Mouse (Mus musculus): ENCODE measurements around the gene Chit1. TPM values are rescaled to one million over a fixed set of nuclear protein-coding genes. Genes with fewer than 3 reads are reported as not detected.

Gene Chit1
- total RNA-seq (2017): 0.35 TPM in 1 of 2 replicates, not detected in the other

DNA sequence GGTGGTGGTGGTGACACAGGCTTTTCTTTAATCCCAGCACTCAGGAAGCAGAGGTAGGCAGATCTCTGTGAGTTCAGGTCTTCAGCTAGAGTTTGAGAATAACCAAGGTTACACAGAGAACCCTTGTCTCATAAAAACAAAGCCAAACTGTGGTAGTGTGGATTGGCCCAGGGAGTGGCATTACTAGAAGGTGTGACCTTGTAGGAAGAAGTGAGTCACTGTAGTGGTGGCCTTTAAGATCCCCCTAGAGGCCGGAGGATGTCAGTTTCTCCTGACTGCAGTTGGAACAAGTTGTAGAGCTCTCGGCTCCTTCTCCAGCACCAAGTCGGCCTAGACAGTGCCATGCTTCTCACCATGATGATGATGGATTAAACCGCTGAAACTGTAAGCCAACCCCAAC, at the start of gene Chit1:
Gene Chit1, plus strand, starts transcription at position 264 of the 400 bp plus-strand sequence.
- 0 out of 2 replicates have a peak, but pooled peaks have one; percentile 30 for ATAC-seq (ENCODE audit: extremely low read depth, insufficient number of reproducible peaks, low FRiP score, poor library complexity, severe bottlenecking)

DNA sequence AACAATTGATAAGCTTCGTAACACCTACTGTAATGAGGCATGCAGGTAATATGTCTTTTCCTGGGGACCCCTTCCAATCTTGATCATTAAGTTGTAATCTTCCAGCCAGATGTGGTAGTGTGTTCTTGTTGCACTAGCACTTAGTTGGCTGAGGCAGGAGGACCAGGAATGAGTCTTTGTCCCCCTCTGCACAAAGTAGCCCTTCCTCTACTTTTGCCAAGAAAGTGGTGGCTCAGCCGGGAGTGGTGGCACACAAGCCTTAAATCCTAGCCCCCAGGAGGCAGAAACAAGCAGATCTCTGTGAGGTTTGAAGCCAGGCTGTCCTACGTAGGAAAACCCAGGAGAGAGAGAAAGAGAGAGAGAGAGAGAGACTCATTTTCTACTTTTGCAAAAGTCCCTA, 49.1 kb upstream of the Chit1 start:
- no peak for ATAC-seq (ENCODE audit: extremely low read depth, insufficient number of reproducible peaks, low FRiP score, poor library complexity, severe bottlenecking)

DNA sequence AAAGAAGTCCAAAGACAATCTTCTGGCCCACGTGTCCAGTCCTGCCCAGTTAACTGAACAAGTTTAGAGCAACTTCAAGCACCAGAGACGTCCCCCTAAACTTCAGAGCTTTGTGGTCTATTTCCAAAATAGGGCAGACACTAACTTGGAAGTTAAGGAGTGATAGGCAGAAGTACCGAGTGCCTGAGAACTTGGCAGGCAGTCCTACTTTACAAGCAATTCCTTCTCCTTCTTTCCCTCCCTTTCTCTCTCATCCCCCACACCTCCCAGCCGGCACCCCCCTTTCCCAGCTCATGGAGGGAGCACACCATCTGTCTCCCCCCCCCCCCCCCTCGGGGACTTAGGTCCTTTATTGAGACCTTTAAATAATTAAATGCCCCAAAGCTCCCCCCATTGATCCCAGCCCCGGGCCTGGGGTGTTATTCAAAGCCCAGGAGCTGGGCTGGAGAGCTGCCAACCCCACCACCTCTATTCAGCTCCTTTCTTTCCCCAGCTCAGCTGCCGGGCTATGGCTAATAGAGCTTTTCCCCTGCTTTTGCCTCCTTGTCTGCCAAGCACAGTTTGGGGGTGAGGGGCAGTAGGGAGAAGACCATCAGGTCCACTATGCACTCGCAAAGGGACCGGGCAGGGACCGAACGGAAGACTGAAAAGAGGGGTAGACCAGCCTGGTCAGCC, 48.5 kb upstream of the Chit1 start:
- no peak for ATAC-seq (ENCODE audit: extremely low read depth, insufficient number of reproducible peaks, low FRiP score, poor library complexity, severe bottlenecking)

DNA sequence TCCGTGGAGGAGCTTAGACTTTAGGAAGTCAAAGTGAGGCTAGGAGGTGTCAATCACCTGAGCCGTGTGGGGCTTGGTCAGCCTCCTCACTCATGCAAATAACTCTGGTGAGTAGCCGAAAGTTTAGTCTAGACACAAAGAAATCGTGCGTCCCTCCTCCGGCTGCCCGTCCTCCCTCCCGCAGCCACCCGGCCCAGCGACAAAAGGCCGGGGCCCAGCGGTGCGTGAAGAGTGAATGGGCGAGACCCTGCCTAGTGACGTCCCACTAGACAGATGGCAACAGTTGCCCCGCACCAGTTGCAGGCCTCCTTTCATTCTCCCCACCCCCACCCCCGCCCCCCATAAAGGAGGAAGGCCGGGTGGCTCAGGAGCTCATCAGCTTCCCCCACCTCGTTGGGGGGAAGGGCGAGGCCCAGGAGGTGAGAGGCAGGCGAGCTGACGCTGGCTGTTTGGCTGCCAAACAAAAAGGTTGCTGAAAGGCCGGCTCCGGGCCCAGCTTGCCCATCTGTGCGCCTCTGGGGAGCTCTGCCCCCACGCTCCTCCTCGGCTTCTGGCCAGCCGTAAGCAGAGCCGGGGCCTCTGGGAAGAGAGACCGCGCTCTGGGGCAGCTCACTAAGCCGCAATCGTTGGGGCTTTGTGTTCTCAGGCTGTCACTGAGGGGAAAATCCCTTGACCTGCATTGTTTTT, 47.8 kb upstream of the Chit1 start:
- ATAC-seq (ENCODE audit: extremely low read depth, insufficient number of reproducible peaks, low FRiP score, poor library complexity, severe bottlenecking): peak; percentile 42

DNA sequence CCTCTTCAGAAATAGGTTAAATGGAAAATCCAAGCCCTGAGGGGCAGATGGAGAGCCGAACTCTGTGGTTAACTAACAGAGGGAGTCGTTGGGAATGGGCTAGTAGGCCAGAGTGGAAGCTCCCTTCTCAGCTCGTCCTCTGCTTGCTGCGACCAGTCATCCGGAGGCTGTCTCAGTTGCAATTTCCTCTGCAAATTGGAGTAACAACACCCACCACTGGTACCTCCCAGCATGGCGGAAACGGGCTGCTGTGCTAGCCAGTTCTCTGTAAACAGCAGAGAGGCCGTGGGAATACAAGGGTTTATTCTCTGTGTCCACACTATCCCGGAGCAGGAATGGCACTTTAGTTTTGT, 47.3 kb upstream of the Chit1 start:
- ATAC-seq (ENCODE audit: extremely low read depth, insufficient number of reproducible peaks, low FRiP score, poor library complexity, severe bottlenecking): no peak

DNA sequence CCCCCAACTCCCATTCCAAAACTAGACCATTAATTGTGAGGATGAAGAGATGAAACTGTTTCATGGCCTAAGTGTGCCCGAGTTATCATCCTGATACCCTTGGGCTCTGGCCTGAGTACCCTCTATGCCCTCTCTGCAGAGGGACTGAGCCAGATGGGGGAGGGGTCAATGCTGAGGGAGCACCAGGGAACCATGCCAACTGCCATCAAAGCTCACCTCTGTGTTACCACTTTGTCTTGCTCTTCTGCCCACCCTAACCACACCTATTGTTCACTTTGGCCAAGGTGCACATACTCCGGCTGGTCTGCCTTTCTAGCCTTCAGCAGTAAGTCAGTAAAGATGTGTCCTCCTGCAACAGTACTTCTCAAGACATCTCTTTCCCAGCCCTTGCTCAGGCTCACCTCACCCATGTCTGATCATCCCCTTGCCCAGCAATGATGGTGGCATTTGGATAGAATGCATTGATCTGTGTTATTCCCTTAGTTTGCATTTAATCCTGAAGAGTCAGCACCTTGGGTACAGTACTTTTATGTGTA, 46.7 kb upstream of the Chit1 start:
- ATAC-seq (ENCODE audit: extremely low read depth, insufficient number of reproducible peaks, low FRiP score, poor library complexity, severe bottlenecking): no peak

DNA sequence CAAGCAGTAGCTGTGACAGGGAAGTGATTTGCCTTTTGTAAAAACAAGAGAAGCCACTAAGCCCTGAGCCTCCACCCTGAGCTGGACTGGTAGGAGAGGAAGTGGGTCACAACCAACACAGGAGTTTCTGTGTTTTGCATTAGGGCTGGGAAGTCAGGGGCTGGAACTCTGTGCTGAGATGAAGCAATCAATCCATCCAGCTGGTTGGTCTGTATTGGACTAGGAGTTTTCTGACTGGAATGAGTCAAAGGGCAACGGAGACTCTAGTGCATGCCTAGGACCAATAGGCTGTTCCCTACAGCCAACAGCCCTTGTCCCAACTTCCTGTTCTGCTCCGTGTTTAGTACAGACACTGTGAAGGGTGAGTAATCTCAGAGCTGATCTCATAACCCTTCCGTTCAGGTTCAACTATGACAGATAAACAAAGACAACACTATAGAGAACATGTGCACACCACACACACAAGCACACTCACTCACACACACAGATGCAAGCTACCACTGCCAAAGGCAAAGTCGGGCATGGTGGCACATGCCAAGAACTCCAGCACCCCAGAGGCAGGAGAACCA, 45.7 kb upstream of the Chit1 start:
- peak; percentile 37 for ATAC-seq (ENCODE audit: extremely low read depth, insufficient number of reproducible peaks, low FRiP score, poor library complexity, severe bottlenecking)

DNA sequence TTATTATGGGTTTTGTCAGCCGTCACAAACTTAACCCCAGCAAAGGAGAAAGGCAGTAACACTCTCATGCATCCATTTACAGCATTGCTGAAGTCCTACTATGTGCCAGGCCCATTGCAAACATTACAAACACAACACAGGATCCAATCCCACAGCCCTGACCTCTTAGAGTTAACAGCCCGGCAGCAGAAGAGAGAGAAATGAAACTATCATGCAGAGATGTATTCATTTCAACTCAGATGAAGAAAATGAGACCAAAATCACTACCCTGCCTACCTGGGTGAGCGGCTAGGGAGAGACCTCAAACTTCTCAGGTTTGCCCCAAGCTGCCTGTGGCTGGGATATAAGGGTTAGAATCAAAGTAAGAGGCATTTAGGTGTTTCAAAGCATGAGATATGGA, 44.5 kb upstream of the Chit1 start:
- ATAC-seq (ENCODE audit: extremely low read depth, insufficient number of reproducible peaks, low FRiP score, poor library complexity, severe bottlenecking): no peak

DNA sequence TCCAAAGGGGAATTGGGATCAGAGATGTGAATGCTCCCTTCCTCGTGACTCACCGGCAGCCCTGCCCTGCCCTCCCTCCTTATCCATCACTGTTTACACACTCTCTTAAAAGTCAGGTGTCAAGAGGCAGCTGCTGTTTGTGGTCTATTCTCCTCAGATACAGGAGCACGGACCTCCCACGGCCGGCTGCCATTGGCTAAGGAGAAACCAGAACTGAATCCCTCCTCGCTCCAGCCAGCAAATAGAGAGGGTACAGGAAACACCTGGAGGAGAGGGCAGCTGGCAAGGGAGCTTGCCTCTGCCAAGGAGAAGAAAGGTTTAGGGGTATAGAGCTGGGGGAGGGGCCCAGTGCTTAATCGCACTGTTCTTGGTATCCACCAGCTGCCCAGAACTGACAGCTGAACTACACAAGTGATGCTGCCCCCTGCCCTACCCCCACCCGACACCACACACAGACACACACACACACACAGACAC, 43.9 kb upstream of the Chit1 start:
- peak; percentile 13; the same call in 1 of the 2 replicates for ATAC-seq (ENCODE audit: extremely low read depth, insufficient number of reproducible peaks, low FRiP score, poor library complexity, severe bottlenecking)

DNA sequence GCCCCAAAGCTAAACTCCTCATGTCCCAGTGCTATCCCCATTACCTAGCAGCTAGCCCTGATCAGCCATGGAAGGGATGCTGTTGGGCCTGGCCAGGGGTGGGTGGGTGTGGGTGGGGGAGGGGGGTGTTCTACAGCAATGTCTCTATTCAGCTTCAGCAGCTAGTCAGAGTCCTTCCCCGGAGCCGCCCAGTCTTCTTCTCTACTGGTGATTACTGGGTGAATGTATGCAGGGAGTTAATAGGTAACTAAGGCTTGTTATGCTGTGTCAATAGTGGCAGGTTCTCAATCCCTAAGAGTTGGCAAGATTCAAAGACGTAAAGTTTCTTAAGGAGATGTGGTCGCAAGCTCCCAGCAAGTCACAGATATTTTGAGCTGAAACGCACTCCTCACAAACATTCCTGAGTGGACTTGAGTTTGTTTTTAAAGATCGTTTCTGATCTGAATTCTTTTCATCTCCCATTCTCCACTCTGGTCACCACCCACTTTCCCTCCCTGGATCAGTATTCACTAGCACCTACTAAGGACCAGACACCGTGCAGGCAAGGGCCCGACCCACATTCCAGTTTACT, 40.9 kb upstream of the Chit1 start:
- ATAC-seq (ENCODE audit: extremely low read depth, insufficient number of reproducible peaks, low FRiP score, poor library complexity, severe bottlenecking): no peak

DNA sequence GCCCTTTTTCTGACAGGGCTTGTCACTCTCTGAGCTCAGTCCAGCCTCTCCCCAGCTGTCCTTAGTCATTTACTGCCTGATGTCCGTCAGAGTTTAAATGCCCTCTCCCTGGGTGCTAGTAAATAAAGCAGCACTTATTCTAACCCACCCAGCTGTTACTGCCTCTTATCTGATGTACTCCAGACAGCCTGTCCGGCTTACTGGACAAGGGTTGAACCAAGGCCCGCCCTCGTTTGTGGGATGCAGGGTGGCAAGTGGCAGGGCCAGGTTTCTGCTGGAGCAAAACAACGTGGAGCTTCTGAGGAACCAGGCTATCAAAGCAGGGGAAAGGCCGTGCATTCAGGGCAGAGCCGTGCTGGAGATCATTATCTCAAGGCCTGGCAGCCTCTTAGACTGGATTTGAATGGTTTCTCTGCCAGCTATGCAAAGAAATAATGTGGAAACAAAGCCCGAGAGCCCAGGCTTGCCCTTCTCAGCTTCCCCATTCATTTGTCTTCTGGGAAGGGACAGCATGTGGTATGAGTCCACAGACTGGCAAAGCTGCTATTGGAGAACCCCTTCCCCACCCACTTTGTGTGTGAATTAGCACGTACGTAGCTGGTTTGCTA, 39.5 kb upstream of the Chit1 start:
- ATAC-seq (ENCODE audit: extremely low read depth, insufficient number of reproducible peaks, low FRiP score, poor library complexity, severe bottlenecking): no peak

DNA sequence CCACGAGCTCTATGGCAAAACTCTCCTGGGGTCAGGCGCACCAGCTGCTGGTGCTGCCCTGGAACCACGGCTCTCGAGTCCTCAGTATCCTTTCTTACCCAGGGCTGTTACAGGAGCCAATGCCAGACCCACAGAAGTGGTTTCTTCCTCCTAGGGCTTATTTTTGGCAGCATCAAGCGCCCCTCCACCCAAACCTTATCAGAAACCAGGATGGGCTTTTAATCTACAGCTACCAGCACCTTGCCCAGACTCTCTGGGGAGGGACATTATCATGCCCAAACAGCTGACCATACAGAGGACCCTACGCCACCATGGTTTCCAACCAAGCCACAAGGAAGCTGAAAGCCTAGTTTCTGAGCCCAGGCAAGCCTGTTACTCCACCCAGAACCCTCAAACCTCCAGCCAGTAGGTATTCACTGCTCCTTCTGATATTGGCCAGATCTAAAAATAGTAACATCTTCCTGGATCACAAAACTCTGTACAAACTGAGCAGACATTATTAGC, 37.9 kb upstream of the Chit1 start:
- no peak for ATAC-seq (ENCODE audit: extremely low read depth, insufficient number of reproducible peaks, low FRiP score, poor library complexity, severe bottlenecking)

DNA sequence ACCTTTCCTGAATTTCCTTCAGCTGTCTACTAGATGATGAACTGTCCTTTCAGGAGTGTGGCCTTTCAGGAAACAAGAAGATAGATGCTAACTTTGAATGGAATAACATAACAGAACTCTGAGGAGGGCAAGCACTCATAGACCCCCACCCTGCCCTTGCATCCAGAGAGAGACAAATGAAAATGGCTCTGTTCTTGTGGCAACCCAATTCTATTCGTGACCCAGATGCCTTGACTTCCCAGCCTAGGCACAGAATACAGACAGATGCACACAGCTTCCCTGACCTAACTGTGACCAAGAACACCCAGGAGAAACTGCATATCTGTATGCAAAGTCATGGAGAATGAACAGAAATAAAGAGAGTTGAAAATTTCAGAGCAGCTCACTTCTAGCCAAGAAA, 37.4 kb upstream of the Chit1 start:
- no peak for ATAC-seq (ENCODE audit: extremely low read depth, insufficient number of reproducible peaks, low FRiP score, poor library complexity, severe bottlenecking)

DNA sequence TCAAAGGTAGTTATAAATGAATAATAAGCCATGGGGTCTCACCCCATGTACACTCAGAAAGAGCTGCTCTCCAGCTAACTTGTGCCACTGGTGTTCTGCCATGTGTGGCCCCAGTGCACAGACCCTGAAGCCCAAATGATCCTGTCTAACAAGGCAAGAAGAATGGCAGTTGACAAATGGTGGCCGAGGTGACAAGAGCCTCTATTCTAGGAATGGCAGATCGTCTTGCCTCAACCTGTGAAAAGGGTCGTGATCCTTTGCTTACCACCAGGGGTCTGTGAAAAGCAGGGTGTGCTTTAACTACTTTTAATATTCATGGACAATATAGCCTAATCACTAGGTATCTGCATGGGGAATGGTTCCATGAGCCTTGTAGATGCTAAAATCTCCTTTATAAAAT, 36.9 kb upstream of the Chit1 start:
- no peak for ATAC-seq (ENCODE audit: extremely low read depth, insufficient number of reproducible peaks, low FRiP score, poor library complexity, severe bottlenecking)

DNA sequence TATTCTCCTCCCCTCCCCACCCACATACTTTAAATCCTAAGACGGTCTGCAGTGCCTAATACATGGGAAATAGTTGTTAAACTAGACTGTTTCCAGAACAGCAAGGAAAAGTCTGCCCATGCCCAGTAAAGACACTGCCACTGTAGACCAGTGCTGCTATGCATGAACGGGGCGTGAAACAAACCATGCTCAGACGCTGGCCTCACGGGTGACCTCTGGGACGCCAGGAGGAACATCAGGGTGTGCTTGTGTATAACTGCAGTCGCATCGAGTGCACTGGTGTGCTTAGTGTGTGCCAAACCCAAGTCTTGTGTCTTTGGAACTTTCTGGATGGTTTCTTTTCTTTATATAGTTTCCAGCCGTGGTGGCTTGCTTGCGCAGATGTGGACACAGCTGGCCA, 36.4 kb upstream of the Chit1 start:
- ATAC-seq (ENCODE audit: extremely low read depth, insufficient number of reproducible peaks, low FRiP score, poor library complexity, severe bottlenecking): no peak

DNA sequence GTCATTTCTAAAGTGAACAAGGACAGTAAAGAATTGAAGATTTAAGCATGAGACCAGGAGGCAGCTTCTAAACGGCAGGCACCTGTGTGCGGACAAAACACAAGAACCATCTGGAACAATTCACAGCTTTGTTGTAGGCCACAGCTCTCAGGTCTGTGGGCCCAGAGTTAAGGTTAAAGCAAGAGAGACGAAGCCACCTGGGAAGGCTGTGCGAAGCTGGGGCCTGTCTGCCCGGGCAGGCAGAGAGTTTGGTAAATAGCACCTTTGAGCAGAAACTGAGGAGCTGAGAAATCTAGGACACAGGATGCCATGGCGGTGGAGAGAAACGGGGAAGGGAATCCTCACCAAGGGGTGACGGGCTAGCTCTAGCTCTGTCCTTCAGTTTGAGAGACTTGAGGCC, 35.5 kb upstream of the Chit1 start:
- no peak for ATAC-seq (ENCODE audit: extremely low read depth, insufficient number of reproducible peaks, low FRiP score, poor library complexity, severe bottlenecking)

DNA sequence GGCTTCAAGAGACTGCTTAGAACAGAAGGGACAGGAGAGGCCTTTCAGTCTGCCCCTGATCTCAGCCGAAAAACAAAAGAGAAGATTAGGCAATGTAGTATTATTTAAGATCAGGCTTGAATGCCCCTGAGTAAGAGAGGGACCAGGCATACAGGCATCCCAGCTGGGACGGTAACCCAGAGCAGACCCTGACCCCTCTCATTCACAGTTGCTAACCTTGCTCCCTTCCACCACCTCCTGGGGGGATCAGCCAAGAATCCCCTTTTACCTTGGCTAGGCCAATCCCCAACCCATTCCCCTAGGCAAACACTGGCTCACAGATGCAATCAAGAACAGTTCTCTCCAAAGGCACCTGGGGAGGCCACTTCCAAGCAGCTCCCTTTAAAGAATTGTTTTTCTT, 34.3 kb upstream of the Chit1 start:
- no peak for ATAC-seq (ENCODE audit: extremely low read depth, insufficient number of reproducible peaks, low FRiP score, poor library complexity, severe bottlenecking)

DNA sequence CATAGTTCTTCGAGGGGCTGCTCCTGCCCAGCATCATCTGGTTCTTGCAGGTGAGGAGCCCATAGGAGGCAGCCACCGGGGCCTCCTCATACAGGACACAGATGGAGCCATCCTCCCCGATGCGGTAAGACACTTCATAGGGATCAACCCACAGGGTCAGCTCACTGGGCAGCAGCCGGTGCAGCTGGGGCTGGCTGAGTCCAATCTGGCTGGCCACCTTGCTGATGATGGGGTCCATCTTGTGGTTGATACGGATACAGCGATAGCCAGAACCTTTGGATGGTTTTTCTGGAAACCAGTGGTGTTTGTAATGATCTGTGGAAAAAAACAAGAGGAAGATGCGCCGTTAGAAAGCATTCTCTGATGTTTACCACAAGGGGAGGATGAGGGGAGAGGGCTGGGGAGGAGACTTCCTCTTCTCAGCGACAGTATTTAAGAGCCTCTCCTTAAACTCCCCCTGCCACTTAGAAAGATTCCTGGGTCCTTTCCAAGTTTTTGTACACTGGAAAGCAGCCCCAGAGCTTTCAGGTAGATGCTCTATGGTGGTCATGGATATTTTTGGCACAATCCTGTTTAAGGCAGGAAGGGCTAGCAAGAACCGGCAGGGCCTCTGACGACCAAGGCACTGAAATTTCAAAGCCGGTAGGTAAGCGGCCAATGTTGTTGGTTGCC, 33.5 kb upstream of the Chit1 start:
- peak; percentile 6; the same call in 1 of the 2 replicates for ATAC-seq (ENCODE audit: extremely low read depth, insufficient number of reproducible peaks, low FRiP score, poor library complexity, severe bottlenecking)

All from neutrophil, adult 5-6 weeks (primary cell).